Mouse (Mus musculus) lung, postnatal 0 days (tissue): ENCODE measurements at regions not wholly inside any gene's neighbourhood (a gene's known extent, or its start where the extent isn't known, plus 50 kb on each side); places are given as distances from the start of the nearest gene placed in this dataset.

Experiments
- CTCF ChIP-seq: IDR thresholded peaks from 2 replicates; pipeline ENCODE4 v1.5.1; 2016; ENCODE audit warnings: antibody characterized with exemption, mild to moderate bottlenecking
- EP300 ChIP-seq: IDR thresholded peaks from 2 replicates; pipeline ENCODE4 v1.6.1; 2016; ENCODE audit warnings: antibody characterized with exemption, mild to moderate bottlenecking, control low read depth

GRCm38 (mm10) chr1:57100614-57101013 is 122.2 kb upstream of the Satb2 start:
- TF ChIP-seq CTCF, result no peak
- TF ChIP-seq EP300, result no peak
